In the genomic region with DNA sequence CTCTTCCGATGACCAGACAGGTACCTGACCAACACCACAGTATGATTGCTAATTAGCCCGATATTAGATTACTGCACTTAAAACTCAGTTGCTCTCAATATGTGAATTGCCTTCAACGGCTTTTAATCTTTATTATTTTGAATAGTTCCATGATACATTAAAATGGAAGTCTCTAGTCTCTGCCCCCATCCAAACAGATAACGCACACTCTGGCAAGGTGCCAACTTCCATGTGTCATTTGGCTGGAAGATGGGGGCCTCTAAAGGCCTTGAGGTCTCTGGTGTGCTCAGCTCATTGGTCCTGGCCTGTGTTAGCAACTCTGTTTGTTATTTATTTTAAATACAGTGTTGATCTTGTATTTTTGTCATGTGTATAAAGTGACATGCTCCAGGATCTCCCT, we compare ENCODE assay signal across 11 mouse cellular contexts. TPM values are rescaled to one million over a fixed set of nuclear protein-coding genes. Genes with fewer than 3 reads are reported as not detected.
DNase-seq lines count a peak whose midpoint lies in the region.
"Had no signal": no experiment of that assay in that cellular context is flagged by ENCODE, and none has a peak within 500 bp of the region (broad histone marks: within the 10 kb centered on the region; RNA-seq: fewer than 3 reads in every experiment).

No protein-coding gene starts in this region.

- peak; percentile 56 for DNase-seq in adrenal gland, postnatal 10 days
- DNase-seq in adrenal gland, postnatal 4 days (ENCODE audit: low spot score in 2 of 2) = no peak
- DNase-seq in left cerebral cortex, postnatal 4 days = peak; percentile 29
- no peak for DNase-seq in left cerebral cortex, postnatal 14 days (ENCODE audit: low spot score in 2 of 2)
- DNase-seq in adrenal gland, postnatal 14 days = peak; percentile 60
- DNase-seq in adrenal gland, postnatal 36 days = peak; percentile 48 to 64
- DNase-seq: cerebellum, adult 18-20 months; cerebellum, postnatal 25 days; gastrocnemius, postnatal 36 days; heart, adult 18-20 months; heart, postnatal 14 days had no signal

- intact Hi-C loops in left cerebral cortex, postnatal 4 days (cut with DNase I) = no loop called here
- intact Hi-C loops in left cerebral cortex, postnatal 14 days (cut with DNase I) = no loop called here

RNA-seq across cellular contexts. Expression of a gene that starts 10.3 kb away (rescaled TPM):
- 10 to 100 TPM; 51.1 to 81.1 TPM for total RNA-seq in adrenal gland, postnatal 10 days (2021)
- 10 to 100 TPM; 82.1 to 87.5 TPM for total RNA-seq in adrenal gland, postnatal 4 days (2021)
- 10 to 100 TPM; 19.1 to 21.3 TPM for total RNA-seq in left cerebral cortex, postnatal 4 days (2021)
- total RNA-seq in left cerebral cortex, postnatal 14 days (2021) = 10 to 100 TPM; 12.6 to 15.9 TPM
- total RNA-seq in adrenal gland, postnatal 14 days (2021) = 60.4 and 62.0 TPM in 2 replicates
- total RNA-seq in adrenal gland, postnatal 36 days (2021) = 10 to 100 TPM; 48.2 to 56.2 TPM

Comparison
In these comparisons a context has a peak if more than half of its experiments do, and no peak if none do; other contexts are left out.
1. DNase-seq: peak in adrenal gland, postnatal 10 days (single experiment), left cerebral cortex, postnatal 4 days (single experiment), adrenal gland, postnatal 14 days (single experiment) and adrenal gland, postnatal 36 days (2 of 2); none in adrenal gland, postnatal 4 days (0 of 2) and left cerebral cortex, postnatal 14 days (0 of 2).